Mouse (Mus musculus) spleen, adult 2 months (tissue): ENCODE results near the gene Gm49396. TPM values are rescaled to one million over a fixed set of nuclear protein-coding genes. Genes with fewer than 3 reads are reported as not detected.
A peak's percentile ranks its signal among the peaks of the same experiment; 100 is the strongest.

Experiments
- DNase-seq, 2 experiments: peaks; one replicate each; pipeline versions ENCODE4 v3.0.0 to v3.0.0-alpha.2; 2012 to 2021; ENCODE audit warnings: low spot score in 2 of 2, low read depth in 1 of 2
- H3K27ac ChIP-seq: fragments of 200-500 bp; 2 replicates; pipeline ENCODE4 v1.5.1; 2012; ENCODE audit warnings: low read length, inconsistent platforms; ENCODE audit not compliant: insufficient read depth
- H3K27me3 ChIP-seq: fragments of 200-500 bp; 2 replicates; pipeline ENCODE4 v1.6.1; 2012; ENCODE audit warnings: mild to moderate bottlenecking, moderate library complexity, low read length, inconsistent platforms; ENCODE audit not compliant: control insufficient read depth, insufficient read depth
- H3K36me3 ChIP-seq: fragments of 200-500 bp; 2 replicates; pipeline ENCODE4 v1.6.1; 2012; ENCODE audit warnings: mild to moderate bottlenecking, low read length, inconsistent platforms; ENCODE audit not compliant: control insufficient read depth, insufficient read depth
- H3K4me1 ChIP-seq: fragments of 200-500 bp; 2 replicates; pipeline ENCODE4 v1.6.1; 2011; ENCODE audit warnings: inconsistent platforms; ENCODE audit not compliant: control insufficient read depth, insufficient read depth, insufficient read length
- H3K4me3 ChIP-seq: fragments of 200-500 bp; 2 replicates; pipeline ENCODE4 v1.5.1; 2011; ENCODE audit warnings: mild to moderate bottlenecking, inconsistent platforms; ENCODE audit not compliant: insufficient read depth, insufficient read length; ENCODE audit errors: extremely low read depth
- CTCF ChIP-seq: fragments of 200-500 bp; IDR thresholded peaks from 2 replicates; pipeline ENCODE4 v1.5.1; 2011; ENCODE audit warnings: mild to moderate bottlenecking, inconsistent platforms; ENCODE audit not compliant: insufficient read depth, insufficient read length, insufficient replicate concordance; ENCODE audit errors: extremely low read depth
- POLR2A ChIP-seq: fragments of 200-500 bp; IDR thresholded peaks from 2 replicates; pipeline ENCODE4 v1.6.1; 2011; ENCODE audit warnings: low read depth, low read length, inconsistent platforms
- WGBS: fragments of 180-500 bp; shearing (Covaris S2); methylation state at CpG from one replicate; pipeline ENCODE4 v1.1.7; 2018; 5-methylcytosine and 5-hydroxymethylcytosine counted together
- polyA plus RNA-seq: library from polyadenylated mRNA; depleted of rRNA; stranded (reverse); fragments of >200 nt; gene quantifications from 2 replicates; pipeline ENCODE4 v1.2.3, GENCODE M21; 2012; rRNA removed

Gm49396 gene
- polyA plus RNA-seq, 1 experiment = 4.4 TPM

DNA sequence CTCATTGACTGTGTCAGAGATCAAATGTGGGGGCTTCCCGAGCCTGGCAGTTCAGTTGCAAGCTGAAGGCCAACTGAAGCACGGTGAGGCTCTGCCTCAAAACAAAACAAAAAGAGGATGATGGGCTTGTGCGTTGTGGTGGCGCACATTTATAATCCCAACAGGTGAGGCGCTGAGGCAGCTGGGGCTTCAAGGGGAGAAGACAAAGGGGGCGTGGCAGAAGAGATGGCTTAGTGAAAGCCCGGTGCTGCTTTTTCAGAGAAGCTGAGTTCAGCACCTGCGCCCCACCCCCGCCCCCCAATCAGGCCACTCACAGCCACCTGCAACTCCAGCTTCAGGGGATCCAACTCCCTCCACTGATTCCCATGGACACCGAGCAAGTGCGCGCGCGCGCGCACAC lies 45.3 kb downstream of the Gm49396 start:
- TF ChIP-seq POLR2A (no peak), CTCF (no peak)
- H3K27me3 ChIP-seq = no peaks in the 10 kb centered on the region
- H3K27ac ChIP-seq = no peak overlapping the region
- no peaks in the 10 kb centered on the region for H3K36me3 ChIP-seq
- no peaks in the 10 kb centered on the region for H3K4me1 ChIP-seq
- DNase-seq = no peak
- 64% methylated on average over 16 of the region's 16 CpGs for WGBS
- no peak overlapping the region for H3K4me3 ChIP-seq

GRCm38 (mm10) chr7:30610043-30610442 lies 46.9 kb downstream of the Gm49396 start:
- no peaks in the 10 kb centered on the region for H3K36me3 ChIP-seq
- no peaks in the 10 kb centered on the region for H3K27me3 ChIP-seq
- no peak overlapping the region for H3K27ac ChIP-seq
- no peak overlapping the region for H3K4me3 ChIP-seq
- no peaks in the 10 kb centered on the region for H3K4me1 ChIP-seq
- DNase-seq = no peak
- 67% methylated on average over 7 of the region's 7 CpGs for WGBS
- TF ChIP-seq POLR2A = no peak
- TF ChIP-seq CTCF = no peak

GRCm38 (mm10) chr7:30612654-30613402 lies 49.7 kb downstream of the Gm49396 start, which contains the start of gene Upk1a:
TSS of gene Upk1a (minus strand) at chr7:30612847.
- TF ChIP-seq POLR2A (no peak), CTCF (no peak)

GRCm38 (mm10) chr7:30613529-30614112 lies 50.5 kb downstream of the Gm49396 start:
- Histone ChIP-seq H3K27me3 (no peaks in the 10 kb centered on the region), H3K36me3 (peaks cover 2% of the 10 kb centered on the region; the same call in 1 of the 2 replicates), H3K27ac (no peak overlapping the region), H3K4me3 (no peak overlapping the region), H3K4me1 (no peaks in the 10 kb centered on the region)
- 18% methylated on average over 14 of the region's 14 CpGs for WGBS
- DNase-seq = peak in 1 of 2 experiments; percentile 32
- no peak for TF ChIP-seq POLR2A
- peak; percentile 61 for TF ChIP-seq CTCF

More at GRCm38 (mm10) chr7:30612654-30613402, 49.7 kb downstream of the Gm49396 start, which contains the start of gene Upk1a:
- Histone ChIP-seq H3K4me1 (no peaks in the 10 kb centered on the region), H3K27me3 (no peaks in the 10 kb centered on the region), H3K27ac (no peak within 1 kb of the TSS), H3K4me3 (no peak within 1 kb of the TSS), H3K36me3 (peaks cover 2% of the 10 kb centered on the region; the same call in 1 of the 2 replicates)
- DNase-seq = no peak
- 78% methylated on average over 8 of the region's 8 CpGs for WGBS

GRCm38 (mm10) chr7:30614454-30614853 lies 51.3 kb downstream of the Gm49396 start:
- Histone ChIP-seq H3K27me3 (no peaks in the 10 kb centered on the region), H3K4me3 (no peak overlapping the region), H3K4me1 (no peaks in the 10 kb centered on the region), H3K27ac (no peak overlapping the region), H3K36me3 (peaks cover 7% of the 10 kb centered on the region; the same call in 1 of the 2 replicates)
- 51% methylated on average over 2 of the region's 2 CpGs for WGBS
- DNase-seq = no peak
- TF ChIP-seq CTCF (no peak), POLR2A (no peak)

GRCm38 (mm10) chr7:30615049-30615760 lies 52.1 kb downstream of the Gm49396 start:
- H3K4me1 ChIP-seq = no peaks in the 10 kb centered on the region
- H3K4me3 ChIP-seq = no peak overlapping the region
- H3K27me3 ChIP-seq = no peaks in the 10 kb centered on the region
- WGBS = 75% methylated on average over 5 of the region's 5 CpGs
- no peak for DNase-seq
- H3K36me3 ChIP-seq = peaks cover 7% of the 10 kb centered on the region; the same call in 1 of the 2 replicates
- H3K27ac ChIP-seq = no peak overlapping the region
- no peak for TF ChIP-seq CTCF
- TF ChIP-seq POLR2A = no peak

Other genes starting within 250 kb of the Gm49396 start
- gene Syne4, start 248.5 kb upstream of the Gm49396 start, polyA plus RNA-seq = 14.7 and 21.1 TPM in 2 replicates
- gene E130208F15Rik, start 241.6 kb upstream of the Gm49396 start, polyA plus RNA-seq = 0.58 and 0.89 TPM in 2 replicates
- 13.4 and 25.8 TPM in 2 replicates for gene Sdhaf1, start 239.4 kb upstream of the Gm49396 start, polyA plus RNA-seq
- 2.7 and 3.2 TPM in 2 replicates for gene Lrfn3, start 200.6 kb upstream of the Gm49396 start, polyA plus RNA-seq
- gene Tyrobp, start 149.6 kb upstream of the Gm49396 start, polyA plus RNA-seq = 569 and 738 TPM in 2 replicates
- gene Hcst, start 143.5 kb upstream of the Gm49396 start, polyA plus RNA-seq = 178 and 278 TPM in 2 replicates
- 55.1 and 70.8 TPM in 2 replicates for gene Nfkbid, start 141.6 kb upstream of the Gm49396 start, polyA plus RNA-seq
- 1.9 and 2.3 TPM in 2 replicates for gene Aplp1, start 117.8 kb upstream of the Gm49396 start, polyA plus RNA-seq
- 0.14 and 0.49 TPM in 2 replicates for gene Kirrel2, start 105.7 kb upstream of the Gm49396 start, polyA plus RNA-seq
- gene Nphs1, start 105.0 kb upstream of the Gm49396 start, polyA plus RNA-seq = 1.8 and 2.4 TPM in 2 replicates
- 0.04 TPM in 1 of 2 replicates, not detected in the other for gene Prodh2, start 69.7 kb upstream of the Gm49396 start, polyA plus RNA-seq
- gene Arhgap33, start 28.3 kb upstream of the Gm49396 start, polyA plus RNA-seq = 18.4 and 26.5 TPM in 2 replicates
- 10.7 and 12.1 TPM in 2 replicates for gene Hspb6, start 11.2 kb upstream of the Gm49396 start, polyA plus RNA-seq
- gene Proser3, start 11.0 kb upstream of the Gm49396 start, polyA plus RNA-seq = 8.5 and 10.8 TPM in 2 replicates
- 34.9 and 36.4 TPM in 2 replicates for gene Lin37, start 3.5 kb upstream of the Gm49396 start, polyA plus RNA-seq
- 31.6 and 36.5 TPM in 2 replicates for gene U2af1l4, start within 50 bp of the Gm49396 start, polyA plus RNA-seq
- 85.2 and 86.9 TPM in 2 replicates for gene Psenen, start 283 bp downstream of the Gm49396 start, polyA plus RNA-seq
- gene Igflr1, start 2.1 kb downstream of the Gm49396 start, polyA plus RNA-seq = 17.0 and 19.0 TPM in 2 replicates
- 59.7 and 71.7 TPM in 2 replicates for gene Kmt2b, start 25.4 kb downstream of the Gm49396 start, polyA plus RNA-seq
- 10.2 and 10.3 TPM in 2 replicates for gene Zbtb32, start 35.6 kb downstream of the Gm49396 start, polyA plus RNA-seq
- 0.88 and 1.2 TPM in 2 replicates for gene Upk1a, start 49.5 kb downstream of the Gm49396 start, polyA plus RNA-seq
- gene Cox6b1, start 62.8 kb downstream of the Gm49396 start, polyA plus RNA-seq = 116 and 120 TPM in 2 replicates
- not detected in 2 replicates for gene Etv2, start 72.5 kb downstream of the Gm49396 start, polyA plus RNA-seq
- 56.5 and 74.5 TPM in 2 replicates for gene Rbm42, start 87.0 kb downstream of the Gm49396 start, polyA plus RNA-seq
- gene Haus5, start 101.7 kb downstream of the Gm49396 start, polyA plus RNA-seq = 13.3 and 18.5 TPM in 2 replicates
- not detected in 2 replicates for gene Pmis2, start 108.3 kb downstream of the Gm49396 start, polyA plus RNA-seq
- 0.41 and 0.63 TPM in 2 replicates for gene 2200002J24Rik, start 135.6 kb downstream of the Gm49396 start, polyA plus RNA-seq
- 0.90 and 1.0 TPM in 2 replicates for gene Atp4a, start 148.9 kb downstream of the Gm49396 start, polyA plus RNA-seq
- 103 and 107 TPM in 2 replicates for gene Tmem147, start 166.2 kb downstream of the Gm49396 start, polyA plus RNA-seq
- gene Gapdhs, start 180.3 kb downstream of the Gm49396 start, polyA plus RNA-seq = 0.12 TPM in 1 of 2 replicates, not detected in the other
- 0.47 and 0.97 TPM in 2 replicates for gene Sbsn, start 188.1 kb downstream of the Gm49396 start, polyA plus RNA-seq
- gene Dmkn, start 200.4 kb downstream of the Gm49396 start, polyA plus RNA-seq = 1.1 and 1.5 TPM in 2 replicates
- not detected in 2 replicates for gene Krtdap, start 224.6 kb downstream of the Gm49396 start, polyA plus RNA-seq